Mouse (Mus musculus) embryonic facial prominence, embryonic 10.5 days (tissue): ENCODE measurements around the gene Eif4e3. TPM values are rescaled to one million over a fixed set of nuclear protein-coding genes. Genes with fewer than 3 reads are reported as not detected.

Source experiments
- DNase-seq: peaks from one replicate; pipeline ENCODE4 v3.0.0-alpha.2; 2017; ENCODE audit warnings: low spot score
- H3K27ac ChIP-seq: fragments of 300-500 bp; sonication (generic); replicated peaks from 2 replicates; pipeline ENCODE4 v1.5.1; 2016; ENCODE audit warnings: mild to moderate bottlenecking
- H3K27me3 ChIP-seq: fragments of 300-500 bp; sonication (generic); replicated peaks from 2 replicates; pipeline ENCODE4 v1.6.1; 2016; ENCODE audit warnings: low read depth, mild to moderate bottlenecking; ENCODE audit not compliant: poor library complexity, severe bottlenecking
- H3K36me3 ChIP-seq: fragments of 300-500 bp; sonication (generic); replicated peaks from 2 replicates; pipeline ENCODE4 v1.6.1; 2016; ENCODE audit warnings: mild to moderate bottlenecking, moderate library complexity
- H3K4me1 ChIP-seq: fragments of 300-500 bp; sonication (generic); 2 replicates; pipeline ENCODE4 v1.6.1; 2016
- H3K4me3 ChIP-seq: fragments of 300-500 bp; sonication (generic); 2 replicates; pipeline ENCODE4 v1.5.1; 2016; ENCODE audit warnings: mild to moderate bottlenecking, moderate library complexity
- H3K9me3 ChIP-seq: fragments of 300-500 bp; sonication (generic); 2 replicates; pipeline ENCODE4 v1.6.1; 2016; ENCODE audit warnings: mild to moderate bottlenecking
- WGBS: fragments of 180-500 bp; shearing (Covaris S2); methylation state at CpG from one replicate; pipeline ENCODE4 v1.1.7; 2016; 5-methylcytosine and 5-hydroxymethylcytosine counted together
- polyA plus RNA-seq: library from polyadenylated mRNA; unstranded; fragments of >200 nt; fragmentation: Nextera tagmentation; extraction: Ambion mirVana; gene quantifications from 2 replicates; pipeline ENCODE4 v1.2.1, GENCODE M21; 2016

Gene Eif4e3
- polyA plus RNA-seq, 1 experiment from 2014 or later, result 16.5 TPM

GRCm38 (mm10) chr6:99617867-99618266, 48.7 kb downstream of the Eif4e3 start:
- Histone ChIP-seq H3K9me3 (no peaks in the 10 kb centered on the region), H3K36me3 (no peaks in the 10 kb centered on the region), H3K4me3 (no peak overlapping the region), H3K27ac (0 out of 2 replicates have a peak overlapping the region, but pooled peaks have one; percentile 20), H3K4me1 (peaks cover 69% of the 10 kb centered on the region), H3K27me3 (peaks cover 27% of the 10 kb centered on the region)
- WGBS, result 62% methylated on average over 7 of the region's 7 CpGs
- no peak for DNase-seq

DNA sequence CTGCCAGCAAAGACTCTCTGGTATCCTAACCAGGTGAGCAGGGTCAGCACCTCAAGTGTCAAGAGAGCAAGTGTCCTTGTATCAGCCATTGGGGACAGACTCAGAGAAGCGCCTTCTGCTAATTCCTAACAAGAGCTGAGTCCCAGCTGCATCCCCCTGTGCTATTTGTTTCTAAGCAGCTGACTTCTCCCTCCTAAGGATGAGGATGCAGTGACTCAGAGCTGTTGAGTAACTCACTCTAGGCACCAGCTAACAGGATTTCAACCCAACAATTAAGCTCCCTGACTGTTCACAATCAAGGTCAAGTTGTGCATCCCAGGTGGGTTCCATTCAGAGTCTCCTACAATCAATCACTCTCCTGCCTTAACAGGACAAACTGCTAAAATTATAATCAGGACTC, 49.2 kb downstream of the Eif4e3 start:
- H3K36me3 ChIP-seq, result no peaks in the 10 kb centered on the region
- DNase-seq, result no peak
- peaks cover 27% of the 10 kb centered on the region for H3K27me3 ChIP-seq
- no peak overlapping the region for H3K4me3 ChIP-seq
- H3K9me3 ChIP-seq, result no peaks in the 10 kb centered on the region
- peaks cover 74% of the 10 kb centered on the region for H3K4me1 ChIP-seq
- 77% methylated on average over 1 of the region's 1 CpGs for WGBS
- H3K27ac ChIP-seq, result 0 out of 2 replicates have a peak overlapping the region, but pooled peaks have one; percentile 20

DNA sequence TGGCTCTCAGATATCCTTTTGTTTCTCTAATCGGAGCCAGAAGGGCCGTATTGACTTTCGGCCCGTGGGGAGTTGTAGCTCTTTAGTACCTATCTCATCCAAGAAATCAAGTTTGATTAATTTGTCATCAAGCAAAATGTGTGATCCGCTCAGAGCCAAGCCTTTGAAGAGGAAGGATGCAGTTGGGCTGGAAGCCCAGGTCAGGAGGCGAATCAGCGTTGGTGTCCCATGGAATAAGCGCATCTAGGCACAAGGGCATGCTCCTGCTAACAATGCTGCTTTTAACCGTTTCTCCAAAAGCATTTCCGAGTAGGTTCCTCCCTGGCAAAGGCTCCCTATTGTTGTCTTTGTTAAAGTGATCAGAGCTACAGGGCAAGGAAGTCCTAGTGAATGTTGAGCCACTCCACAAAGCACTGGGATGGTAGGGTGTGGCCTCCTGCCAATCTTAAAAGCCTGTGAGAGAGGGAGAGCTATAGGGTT, 51.3 kb downstream of the Eif4e3 start:
- Histone ChIP-seq H3K4me3 (peak overlapping the region; percentile 16; the same call in 1 of the 2 replicates), H3K27me3 (peaks cover 27% of the 10 kb centered on the region), H3K4me1 (peaks cover 79% of the 10 kb centered on the region), H3K27ac (peak overlapping the region; percentile 71), H3K9me3 (no peaks in the 10 kb centered on the region), H3K36me3 (no peaks in the 10 kb centered on the region)
- 13% methylated on average over 10 of the region's 10 CpGs for WGBS
- peak; percentile 37 for DNase-seq

DNA sequence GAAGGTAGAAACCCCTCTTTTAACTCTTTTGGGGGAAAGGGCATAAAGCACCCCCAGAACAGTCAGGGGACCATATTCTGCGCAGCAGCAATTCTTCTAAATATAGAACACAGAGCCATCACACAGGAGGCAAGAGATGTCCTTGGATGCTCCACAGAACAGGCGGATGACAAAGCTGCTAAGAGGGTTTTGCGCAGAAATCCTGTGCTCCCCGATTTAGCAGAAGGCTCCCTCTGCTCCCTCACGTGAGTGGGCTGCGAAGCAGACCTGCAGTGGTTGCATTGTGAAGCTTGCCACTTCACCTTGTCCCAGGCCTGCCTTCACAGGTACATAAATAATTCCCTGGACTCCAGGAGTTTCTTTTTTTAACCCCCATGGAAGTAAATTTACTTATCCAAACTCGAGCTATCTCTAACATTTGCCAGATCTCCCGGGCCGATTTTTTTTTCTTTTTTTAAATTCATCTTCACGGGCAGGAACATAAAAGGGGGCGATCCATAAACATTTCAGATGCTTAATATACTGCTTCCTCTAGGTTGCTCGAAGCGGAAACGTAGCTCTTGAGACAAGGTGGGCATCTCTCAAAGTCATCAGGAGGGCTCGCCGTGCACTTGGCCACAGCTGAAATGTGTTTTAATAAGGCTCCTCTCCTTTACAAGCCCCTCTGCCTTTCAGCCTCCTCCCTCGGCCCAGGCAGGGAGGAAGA, 51.9 kb downstream of the Eif4e3 start:
- H3K27ac ChIP-seq, result peak overlapping the region; percentile 71
- no peaks in the 10 kb centered on the region for H3K9me3 ChIP-seq
- no peak for DNase-seq
- no peak overlapping the region for H3K4me3 ChIP-seq
- WGBS, result 62% methylated on average over 17 of the region's 17 CpGs
- H3K27me3 ChIP-seq, result peaks cover 27% of the 10 kb centered on the region
- no peaks in the 10 kb centered on the region for H3K36me3 ChIP-seq
- H3K4me1 ChIP-seq, result peaks cover 79% of the 10 kb centered on the region

DNA sequence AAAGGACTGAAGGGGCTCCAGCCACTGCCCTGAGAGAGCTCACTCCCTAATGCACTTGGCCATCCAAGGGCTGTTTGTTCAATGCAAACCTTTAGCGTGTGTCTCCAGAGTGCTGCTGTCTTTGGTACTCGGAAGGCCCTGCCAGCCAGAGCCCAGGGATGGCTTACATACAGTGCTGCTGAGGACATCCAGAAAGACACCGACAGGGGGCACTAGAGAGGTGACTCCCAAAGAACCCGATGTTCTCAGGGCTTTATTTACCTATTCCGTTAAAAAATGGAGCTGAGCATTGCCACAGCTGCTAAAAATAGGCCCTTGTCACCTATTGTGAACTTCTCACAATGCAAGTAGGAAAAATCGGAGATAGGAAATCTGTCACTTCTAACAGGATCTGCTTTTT, 54.7 kb downstream of the Eif4e3 start:
- Histone ChIP-seq H3K4me3 (no peak overlapping the region), H3K27me3 (peaks cover 21% of the 10 kb centered on the region), H3K36me3 (no peaks in the 10 kb centered on the region), H3K4me1 (peaks cover 59% of the 10 kb centered on the region), H3K9me3 (no peaks in the 10 kb centered on the region), H3K27ac (peak overlapping the region; percentile 57; the same call in 1 of the 2 replicates)
- no peak for DNase-seq
- 67% methylated on average over 6 of the region's 6 CpGs for WGBS

DNA sequence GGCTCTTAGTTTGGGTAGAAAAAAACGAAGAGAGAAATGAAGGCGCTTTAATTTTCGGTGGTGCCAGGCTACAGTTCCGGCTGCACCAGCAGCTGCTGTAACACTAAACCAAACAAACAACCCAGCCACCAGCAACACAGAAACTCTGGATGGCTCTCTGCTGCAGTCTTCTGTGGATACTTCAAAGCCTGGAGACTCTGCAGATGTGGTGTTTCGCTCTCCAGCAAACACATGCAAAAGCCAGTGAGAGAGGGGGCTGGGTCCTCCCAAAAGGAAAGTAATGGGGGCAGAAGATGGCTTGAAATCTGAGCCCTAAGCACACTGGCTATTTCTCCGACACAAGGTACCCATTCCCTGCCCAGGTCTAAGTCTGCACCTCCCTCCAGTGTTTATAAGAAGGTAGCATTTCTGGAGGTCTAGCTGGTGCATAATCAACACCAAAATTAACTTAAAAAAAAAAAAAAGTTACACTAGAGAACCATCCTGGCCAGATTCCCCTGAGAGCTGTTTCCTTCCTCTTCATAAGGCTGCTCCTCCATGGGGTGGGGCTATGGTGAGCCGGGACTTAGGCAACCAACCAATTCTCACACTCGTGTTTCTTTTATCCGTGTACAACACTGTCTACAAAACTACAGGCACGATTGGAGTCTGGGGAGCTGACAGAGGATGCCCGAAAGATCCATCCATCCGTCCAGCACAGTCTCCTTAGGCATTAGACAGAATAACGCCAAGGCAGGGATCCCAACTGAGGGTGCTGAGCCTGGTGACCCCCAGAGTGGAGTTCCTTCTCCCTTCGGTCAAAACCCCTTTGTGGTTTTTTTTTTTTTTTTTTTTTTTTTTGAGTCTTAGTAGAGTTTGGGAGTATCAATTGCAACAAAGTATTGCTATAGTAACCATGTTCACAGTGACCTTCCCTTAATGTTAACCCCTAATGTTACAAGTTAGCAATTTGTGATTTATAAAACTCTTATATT, 55.8 kb downstream of the Eif4e3 start:
- H3K27ac ChIP-seq, result peak overlapping the region; percentile 67
- 45% methylated on average over 14 of the region's 14 CpGs for WGBS
- peak; percentile 55 for DNase-seq
- H3K27me3 ChIP-seq, result peaks cover 13% of the 10 kb centered on the region
- no peaks in the 10 kb centered on the region for H3K9me3 ChIP-seq
- H3K36me3 ChIP-seq, result no peaks in the 10 kb centered on the region
- H3K4me1 ChIP-seq, result peaks cover 49% of the 10 kb centered on the region
- H3K4me3 ChIP-seq, result peak overlapping the region; percentile 35; the same call in 1 of the 2 replicates

- Histone ChIP-seq H3K9me3 (no peaks in the 10 kb centered on the region), H3K27me3 (no peaks in the 10 kb centered on the region), H3K4me1 (peaks cover 27% of the 10 kb centered on the region), H3K27ac (no peak overlapping the region), H3K36me3 (no peaks in the 10 kb centered on the region), H3K4me3 (no peak overlapping the region)
- no peak for DNase-seq
- 73% methylated on average over 7 of the region's 7 CpGs for WGBS
Observed at GRCm38 (mm10) chr6:99606079-99606478, 60.5 kb downstream of the Eif4e3 start.

- H3K36me3 ChIP-seq, result no peaks in the 10 kb centered on the region
Observed at GRCm38 (mm10) chr6:99604758-99605157, 61.8 kb downstream of the Eif4e3 start.

DNA sequence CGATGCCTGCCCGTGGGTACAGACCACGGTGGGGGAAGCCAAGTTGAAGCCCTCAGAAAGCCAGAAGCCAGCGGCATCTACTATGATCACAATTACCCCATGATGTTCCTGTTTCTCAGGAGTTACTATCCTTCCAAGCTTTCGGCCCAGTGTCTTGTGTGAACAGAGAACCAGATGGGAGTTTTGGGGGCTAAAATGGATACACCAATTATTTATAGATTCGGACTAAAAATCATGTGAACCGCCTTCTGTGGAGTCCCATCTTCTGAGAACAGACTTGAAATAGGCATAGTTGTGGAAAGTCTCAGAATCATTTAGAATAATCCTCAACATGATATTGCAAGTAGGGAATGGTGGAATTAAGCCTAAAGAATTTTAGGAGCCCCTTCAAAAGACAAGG, 64.1 kb downstream of the Eif4e3 start:
- H3K4me3 ChIP-seq, result no peak overlapping the region
- no peak overlapping the region for H3K27ac ChIP-seq
- WGBS, result 89% methylated on average over 7 of the region's 7 CpGs
- H3K9me3 ChIP-seq, result no peaks in the 10 kb centered on the region
- H3K27me3 ChIP-seq, result no peaks in the 10 kb centered on the region
- no peaks in the 10 kb centered on the region for H3K36me3 ChIP-seq
- no peak for DNase-seq
- peaks cover 33% of the 10 kb centered on the region for H3K4me1 ChIP-seq

More at GRCm38 (mm10) chr6:99604758-99605157, 61.8 kb downstream of the Eif4e3 start:
- Histone ChIP-seq H3K27ac (no peak overlapping the region), H3K4me1 (peaks cover 26% of the 10 kb centered on the region), H3K9me3 (no peaks in the 10 kb centered on the region), H3K27me3 (no peaks in the 10 kb centered on the region), H3K4me3 (no peak overlapping the region)
- DNase-seq, result no peak
- 81% methylated on average over 2 of the region's 2 CpGs for WGBS

- Histone ChIP-seq H3K9me3 (no peaks in the 10 kb centered on the region), H3K4me3 (no peak overlapping the region), H3K27ac (0 out of 2 replicates have a peak overlapping the region, but pooled peaks have one; percentile 4), H3K27me3 (no peaks in the 10 kb centered on the region), H3K4me1 (peaks cover 33% of the 10 kb centered on the region), H3K36me3 (no peaks in the 10 kb centered on the region)
- DNase-seq, result no peak
- WGBS, result 72% methylated on average over 8 of the region's 8 CpGs
Observed at GRCm38 (mm10) chr6:99600886-99601285, 65.7 kb downstream of the Eif4e3 start.

DNA sequence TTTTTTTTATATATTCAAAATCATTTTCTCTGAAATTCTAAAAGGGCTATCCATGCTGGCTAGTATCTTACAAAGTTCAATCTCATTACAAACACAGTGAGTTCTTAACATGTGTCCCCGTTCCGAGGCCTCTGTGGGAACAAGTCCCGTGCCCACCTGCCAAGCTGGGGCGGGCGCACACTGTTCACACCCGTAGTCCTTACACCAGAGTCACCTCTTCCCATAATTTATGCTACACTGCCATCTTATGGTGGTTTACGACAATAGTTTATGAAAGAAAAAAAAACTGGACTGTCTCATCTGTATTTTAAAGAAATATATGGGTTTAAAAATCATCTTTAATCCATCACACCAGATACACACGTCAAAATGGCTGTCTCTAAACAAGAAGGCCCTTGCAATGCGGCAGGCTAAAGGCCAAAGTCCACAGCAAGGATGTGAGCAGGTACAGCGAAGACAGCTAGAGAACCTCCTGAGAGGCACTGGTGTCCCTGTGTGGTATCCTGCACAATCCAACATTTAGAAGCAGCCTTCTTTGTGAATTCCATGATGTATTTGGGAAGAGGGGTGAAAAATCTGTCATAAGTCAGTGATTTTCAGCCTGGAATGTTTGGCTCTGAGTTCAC, 66.3 kb downstream of the Eif4e3 start:
- Histone ChIP-seq H3K4me1 (peaks cover 33% of the 10 kb centered on the region), H3K9me3 (no peaks in the 10 kb centered on the region), H3K27me3 (no peaks in the 10 kb centered on the region), H3K36me3 (no peaks in the 10 kb centered on the region), H3K4me3 (no peak overlapping the region), H3K27ac (no peak overlapping the region)
- WGBS, result 43% methylated on average over 10 of the region's 10 CpGs
- peak; percentile 60 for DNase-seq

- peaks cover 33% of the 10 kb centered on the region for H3K4me1 ChIP-seq
- no peaks in the 10 kb centered on the region for H3K36me3 ChIP-seq
- no peak overlapping the region for H3K4me3 ChIP-seq
- WGBS, result 38% methylated on average over 8 of the region's 8 CpGs
- no peaks in the 10 kb centered on the region for H3K9me3 ChIP-seq
- no peak for DNase-seq
- H3K27ac ChIP-seq, result peak overlapping the region; percentile 45
- no peaks in the 10 kb centered on the region for H3K27me3 ChIP-seq
Observed at GRCm38 (mm10) chr6:99599651-99600050, 66.9 kb downstream of the Eif4e3 start.
